Mouse (Mus musculus) liver, adult 2 months (tissue): Measurements from ENCODE around the gene Alox15.

ENCODE experiments used
- CTCF ChIP-seq: fragments of 200-500 bp; IDR thresholded peaks from 2 replicates; pipeline ENCODE4 v1.5.1; 2011; ENCODE audit warnings: low read depth, low read length, control low read depth
- POLR2A ChIP-seq: fragments of 200-500 bp; IDR thresholded peaks from 2 replicates; pipeline ENCODE4 v1.6.1; 2011; ENCODE audit warnings: low read length, control low read depth; ENCODE audit not compliant: insufficient read depth; ENCODE audit errors: extremely low read depth

- TF ChIP-seq POLR2A (no peak), CTCF (no peak)
Measured at GRCm38 (mm10) chr11:70381330-70381729, 29.5 kb upstream of the Alox15 start.
